Mouse (Mus musculus): ENCODE data around the gene Znrf1. TPM values are rescaled to one million over a fixed set of nuclear protein-coding genes. Genes with fewer than 3 reads are reported as not detected.
"Not testable (repeated sequence)": the region's sequence is repeated elsewhere in the genome, so short reads cannot be mapped to it uniquely, and the experiment has no call there.

Gene Znrf1
- 11.0 and 13.1 TPM in 2 replicates for polyA plus RNA-seq (2015; fragmentation: Nextera tagmentation; extraction: Ambion mirVana)

GRCm38 (mm10) chr8:111536031-111536977 is at the start of gene Znrf1:
Gene Znrf1 (plus strand): TSS chr8:111536097.
- Histone ChIP-seq H3K4me1 (ENCODE audit: control insufficient read depth, insufficient read depth, low read length) (peaks cover 27% of the 10 kb centered on the region), H3K4me3 (ENCODE audit: low read length) (peak within 1 kb of the TSS; percentile 96), H3K9ac (ENCODE audit: low read depth, low read length) (peak within 1 kb of the TSS; percentile 93), H3K36me3 (ENCODE audit: control insufficient read depth, insufficient read depth, low read length) (no peaks in the 10 kb centered on the region), H3K9me3 (ENCODE audit: control insufficient read depth, low read length) (no peaks in the 10 kb centered on the region), H3K27me3 (replicated peaks; ENCODE audit: control insufficient read depth, insufficient read depth, low read length) (no peaks in the 10 kb centered on the region), H3K4me2 (ENCODE audit: low read depth, low read length) (peak within 1 kb of the TSS; percentile 94), H3K27ac (ENCODE audit: low read length) (peak within 1 kb of the TSS; percentile 88)
- under 1% methylated on average over 78 of the region's 100 CpGs for WGBS
- peak; percentile 93 for ATAC-seq

GRCm38 (mm10) chr8:111490034-111490591 is 45.8 kb upstream of the Znrf1 start:
- Histone ChIP-seq H3K9ac (ENCODE audit: low read depth, low read length) (no peak overlapping the region), H3K36me3 (ENCODE audit: control insufficient read depth, insufficient read depth, low read length) (no peaks in the 10 kb centered on the region), H3K27ac (ENCODE audit: low read length) (no peak overlapping the region), H3K4me1 (ENCODE audit: control insufficient read depth, insufficient read depth, low read length) (no peaks in the 10 kb centered on the region), H3K27me3 (replicated peaks; ENCODE audit: control insufficient read depth, insufficient read depth, low read length) (no peaks in the 10 kb centered on the region), H3K9me3 (ENCODE audit: control insufficient read depth, low read length) (no peaks in the 10 kb centered on the region), H3K4me3 (ENCODE audit: low read length) (no peak overlapping the region), H3K4me2 (ENCODE audit: low read depth, low read length) (no peak overlapping the region)
- WGBS: 87% methylated on average over 10 of the region's 10 CpGs
- no peak for ATAC-seq

GRCm38 (mm10) chr8:111491191-111491590 is 44.7 kb upstream of the Znrf1 start:
- H3K9ac ChIP-seq (ENCODE audit: low read depth, low read length): no peak overlapping the region
- 0 out of 2 replicates have a peak, but pooled peaks cover 2% of the 10 kb centered on the region for H3K36me3 ChIP-seq (ENCODE audit: control insufficient read depth, insufficient read depth, low read length)
- H3K27ac ChIP-seq (ENCODE audit: low read length): no peak overlapping the region
- H3K4me2 ChIP-seq (ENCODE audit: low read depth, low read length): no peak overlapping the region
- no peaks in the 10 kb centered on the region for H3K9me3 ChIP-seq (ENCODE audit: control insufficient read depth, low read length)
- no peak overlapping the region for H3K4me3 ChIP-seq (ENCODE audit: low read length)
- no peaks in the 10 kb centered on the region for H3K4me1 ChIP-seq (ENCODE audit: control insufficient read depth, insufficient read depth, low read length)
- no peak for ATAC-seq
- WGBS: 52% methylated on average over 7 of the region's 7 CpGs
- no peaks in the 10 kb centered on the region for H3K27me3 ChIP-seq (replicated peaks; ENCODE audit: control insufficient read depth, insufficient read depth, low read length)

DNA sequence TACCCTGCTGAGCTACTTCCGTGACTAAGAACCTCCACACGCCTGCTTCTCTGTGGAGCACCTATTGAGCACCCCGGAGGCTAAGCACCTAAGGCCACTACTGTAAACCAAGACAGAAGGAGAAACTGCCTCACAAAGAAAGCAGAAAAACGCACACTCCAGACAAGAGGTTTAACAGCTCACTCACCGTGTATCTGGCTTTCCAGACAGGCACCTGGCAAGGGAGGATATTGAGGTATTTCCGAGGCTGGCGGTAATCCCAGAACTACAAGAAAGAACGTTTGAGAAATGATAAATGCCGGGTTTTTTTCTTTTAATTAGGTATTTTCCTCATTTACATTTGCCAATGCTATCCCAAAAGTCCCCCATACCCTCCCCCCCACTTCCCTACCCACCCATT is 43.4 kb upstream of the Znrf1 start:
- no peak overlapping the region for H3K4me2 ChIP-seq (ENCODE audit: low read depth, low read length)
- no peaks in the 10 kb centered on the region for H3K9me3 ChIP-seq (ENCODE audit: control insufficient read depth, low read length)
- WGBS: 88% methylated on average over 9 of the region's 9 CpGs
- no peak overlapping the region for H3K27ac ChIP-seq (ENCODE audit: low read length)
- no peak for ATAC-seq
- H3K4me1 ChIP-seq (ENCODE audit: control insufficient read depth, insufficient read depth, low read length): no peaks in the 10 kb centered on the region
- H3K36me3 ChIP-seq (ENCODE audit: control insufficient read depth, insufficient read depth, low read length): 0 out of 2 replicates have a peak, but pooled peaks cover 2% of the 10 kb centered on the region
- no peak overlapping the region for H3K4me3 ChIP-seq (ENCODE audit: low read length)
- H3K27me3 ChIP-seq (replicated peaks; ENCODE audit: control insufficient read depth, insufficient read depth, low read length): no peaks in the 10 kb centered on the region
- H3K9ac ChIP-seq (ENCODE audit: low read depth, low read length): no peak overlapping the region

- 0 out of 2 replicates have a peak, but pooled peaks cover 2% of the 10 kb centered on the region for H3K36me3 ChIP-seq (ENCODE audit: control insufficient read depth, insufficient read depth, low read length)
- ATAC-seq: no peak
- no peaks in the 10 kb centered on the region for H3K4me1 ChIP-seq (ENCODE audit: control insufficient read depth, insufficient read depth, low read length)
- WGBS: 91% methylated on average over 3 of the region's 3 CpGs
- no peaks in the 10 kb centered on the region for H3K27me3 ChIP-seq (replicated peaks; ENCODE audit: control insufficient read depth, insufficient read depth, low read length)
- no peak overlapping the region for H3K27ac ChIP-seq (ENCODE audit: low read length)
- no peaks in the 10 kb centered on the region for H3K9me3 ChIP-seq (ENCODE audit: control insufficient read depth, low read length)
- no peak overlapping the region for H3K4me3 ChIP-seq (ENCODE audit: low read length)
- no peak overlapping the region for H3K9ac ChIP-seq (ENCODE audit: low read depth, low read length)
- H3K4me2 ChIP-seq (ENCODE audit: low read depth, low read length): no peak overlapping the region
Measured at GRCm38 (mm10) chr8:111493176-111493575, 42.7 kb upstream of the Znrf1 start.

DNA sequence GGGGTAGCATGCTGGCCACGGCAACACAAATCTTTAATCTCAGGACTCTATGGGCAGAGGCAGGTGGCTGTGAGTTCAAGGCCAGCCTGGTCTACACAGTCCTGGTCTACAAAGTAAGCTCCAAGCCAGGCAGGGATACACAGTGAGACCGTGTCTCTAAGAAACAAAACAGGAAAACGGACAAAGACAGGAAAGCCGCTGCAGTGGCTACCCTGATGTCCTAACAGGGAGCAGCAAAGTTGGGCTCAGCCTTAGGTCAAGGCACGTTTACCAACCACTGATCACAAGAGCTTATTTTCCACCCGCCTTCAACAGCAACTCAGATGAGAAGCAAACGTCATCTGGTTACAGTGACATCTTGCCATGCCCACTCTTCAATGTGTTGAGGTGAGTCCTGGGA is 39.6 kb upstream of the Znrf1 start:
- Histone ChIP-seq H3K4me1 (ENCODE audit: control insufficient read depth, insufficient read depth, low read length) (no peaks in the 10 kb centered on the region), H3K27ac (ENCODE audit: low read length) (no peak overlapping the region), H3K4me2 (ENCODE audit: low read depth, low read length) (no peak overlapping the region), H3K4me3 (ENCODE audit: low read length) (no peak overlapping the region), H3K36me3 (ENCODE audit: control insufficient read depth, insufficient read depth, low read length) (peaks cover 11% of the 10 kb centered on the region; the same call in 1 of the 2 replicates), H3K9me3 (ENCODE audit: control insufficient read depth, low read length) (no peaks in the 10 kb centered on the region), H3K9ac (ENCODE audit: low read depth, low read length) (no peak overlapping the region), H3K27me3 (replicated peaks; ENCODE audit: control insufficient read depth, insufficient read depth, low read length) (no peaks in the 10 kb centered on the region)
- 80% methylated on average over 7 of the region's 7 CpGs for WGBS
- no peak for ATAC-seq

DNA sequence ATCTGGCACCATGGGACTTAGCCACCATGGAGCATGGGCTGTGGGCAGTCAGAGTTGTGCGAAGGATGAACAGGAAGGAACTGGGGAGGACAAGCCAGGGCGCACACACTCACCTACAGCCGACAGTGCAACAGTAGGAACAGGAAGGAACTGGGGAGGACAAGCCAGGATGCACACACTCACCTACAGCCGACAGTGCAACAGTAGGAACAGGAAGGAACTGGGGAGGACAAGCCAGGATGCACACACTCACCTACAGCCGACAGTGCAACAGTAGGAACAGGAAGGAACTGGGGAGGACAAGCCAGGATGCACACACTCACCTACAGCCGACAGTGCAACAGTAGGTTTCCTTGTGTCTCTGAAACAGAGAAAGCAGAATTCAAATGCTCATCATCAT is 37.6 kb upstream of the Znrf1 start:
- not testable (repeated sequence) for ATAC-seq; H3K4me3 ChIP-seq (ENCODE audit: low read length); H3K4me2 ChIP-seq (ENCODE audit: low read depth, low read length); H3K4me1 ChIP-seq (ENCODE audit: control insufficient read depth, insufficient read depth, low read length); H3K9me3 ChIP-seq (ENCODE audit: control insufficient read depth, low read length); H3K27ac ChIP-seq (ENCODE audit: low read length); H3K27me3 ChIP-seq (replicated peaks; ENCODE audit: control insufficient read depth, insufficient read depth, low read length); H3K9ac ChIP-seq (ENCODE audit: low read depth, low read length)
- 80% methylated on average over 4 of the region's 6 CpGs for WGBS
- peaks cover 11% of the 10 kb centered on the region; the same call in 1 of the 2 replicates for H3K36me3 ChIP-seq (ENCODE audit: control insufficient read depth, insufficient read depth, low read length)

GRCm38 (mm10) chr8:111501724-111502464 is 34.0 kb upstream of the Znrf1 start:
- no peak for ATAC-seq
- WGBS: 50% methylated on average over 11 of the region's 11 CpGs
- Histone ChIP-seq H3K27me3 (replicated peaks; ENCODE audit: control insufficient read depth, insufficient read depth, low read length) (no peaks in the 10 kb centered on the region), H3K9ac (ENCODE audit: low read depth, low read length) (no peak overlapping the region), H3K4me3 (ENCODE audit: low read length) (no peak overlapping the region), H3K36me3 (ENCODE audit: control insufficient read depth, insufficient read depth, low read length) (peaks cover 9% of the 10 kb centered on the region; the same call in 1 of the 2 replicates), H3K9me3 (ENCODE audit: control insufficient read depth, low read length) (no peaks in the 10 kb centered on the region), H3K4me1 (ENCODE audit: control insufficient read depth, insufficient read depth, low read length) (peaks cover 6% of the 10 kb centered on the region; the same call in 1 of the 2 replicates), H3K4me2 (ENCODE audit: low read depth, low read length) (no peak overlapping the region), H3K27ac (ENCODE audit: low read length) (no peak overlapping the region)

- H3K4me2 ChIP-seq (ENCODE audit: low read depth, low read length): no peak overlapping the region
- no peaks in the 10 kb centered on the region for H3K4me1 ChIP-seq (ENCODE audit: control insufficient read depth, insufficient read depth, low read length)
- WGBS: 40% methylated on average over 2 of the region's 2 CpGs
- H3K36me3 ChIP-seq (ENCODE audit: control insufficient read depth, insufficient read depth, low read length): no peaks in the 10 kb centered on the region
- no peaks in the 10 kb centered on the region for H3K27me3 ChIP-seq (replicated peaks; ENCODE audit: control insufficient read depth, insufficient read depth, low read length)
- H3K9ac ChIP-seq (ENCODE audit: low read depth, low read length): no peak overlapping the region
- H3K9me3 ChIP-seq (ENCODE audit: control insufficient read depth, low read length): no peaks in the 10 kb centered on the region
- H3K4me3 ChIP-seq (ENCODE audit: low read length): no peak overlapping the region
- no peak overlapping the region for H3K27ac ChIP-seq (ENCODE audit: low read length)
- no peak for ATAC-seq
Measured at GRCm38 (mm10) chr8:111508566-111508965, 27.3 kb upstream of the Znrf1 start.

Data from intestine, embryonic 16.5 days (tissue).